Mouse (Mus musculus): Measurements from ENCODE around the gene Adamtsl5.

DNA sequence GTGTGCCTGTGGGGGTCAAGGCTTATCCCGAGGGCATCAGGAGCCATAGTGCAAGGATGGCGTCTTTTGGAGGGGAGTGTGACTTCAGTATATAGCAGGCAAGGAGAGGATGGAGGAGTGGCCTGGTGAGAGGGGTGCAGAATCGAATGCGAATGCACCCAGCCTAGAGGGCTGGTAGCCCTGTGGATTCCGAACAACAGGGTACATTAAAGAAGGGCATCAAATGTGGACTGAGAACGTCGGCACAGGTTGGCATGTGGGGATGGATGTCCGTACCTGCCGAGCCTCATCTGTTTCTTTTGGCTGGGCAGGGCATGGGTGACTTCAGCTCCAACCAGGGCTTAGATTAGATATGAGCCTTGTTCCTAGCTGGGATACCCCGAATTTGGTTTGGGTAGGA, 48.4 kb downstream of the Adamtsl5 start:
- TF ChIP-seq POLR2A (IDR thresholded peaks at IDR 0.05; ENCODE audit: borderline replicate concordance, insufficient read depth, low read length) (0 out of 2 replicates have a peak, but pooled peaks have one; percentile 13), CTCF (IDR thresholded peaks at IDR 0.05; ENCODE audit: borderline replicate concordance, insufficient read depth, low read depth, low read length) (no peak)
